Mouse (Mus musculus) naive thymus-derived CD4-positive, alpha-beta T cell, adult 2 months (primary cell): ENCODE data around the gene Smyd5.
"Not testable (repeated sequence)": the region's sequence is repeated elsewhere in the genome, so short reads cannot be mapped to it uniquely, and the experiment has no call there.

Experiments
- DNase-seq: peaks from one replicate; pipeline ENCODE4 v3.0.0-alpha.2; 2011; ENCODE audit warnings: low read depth

Smyd5 gene

GRCm38 (mm10) chr6:85450140-85450539 lies 18.4 kb downstream of the Smyd5 start:
- not testable (repeated sequence) for DNase-seq

- peak; percentile 99 for DNase-seq
Measured at GRCm38 (mm10) chr6:85450697-85451663, 19.2 kb downstream of the Smyd5 start, which contains the start of gene Cct7. TSS of gene Cct7 (plus strand) at chr6:85451514.

- peak; percentile 94 for DNase-seq
Measured at GRCm38 (mm10) chr6:85451664-85452410, 20.0 kb downstream of the Smyd5 start, which contains the start of gene Pradc1. TSS of gene Pradc1 (minus strand) at chr6:85451970.

GRCm38 (mm10) chr6:85452411-85452665 lies 20.5 kb downstream of the Smyd5 start:
- no peak for DNase-seq

GRCm38 (mm10) chr6:85452816-85453215 lies 21.0 kb downstream of the Smyd5 start:
- DNase-seq, result no peak

- DNase-seq, result no peak
Measured at GRCm38 (mm10) chr6:85459621-85460020, 27.8 kb downstream of the Smyd5 start.

GRCm38 (mm10) chr6:85465381-85465780 lies 33.6 kb downstream of the Smyd5 start:
- DNase-seq, result no peak

- no peak for DNase-seq
Measured at GRCm38 (mm10) chr6:85469660-85470430, 38.1 kb downstream of the Smyd5 start.

GRCm38 (mm10) chr6:85471962-85472361 lies 40.2 kb downstream of the Smyd5 start:
- no peak for DNase-seq

- no peak for DNase-seq
Measured at GRCm38 (mm10) chr6:85472542-85472941, 40.8 kb downstream of the Smyd5 start.

- no peak for DNase-seq
Measured at GRCm38 (mm10) chr6:85475581-85475980, 43.8 kb downstream of the Smyd5 start.

- DNase-seq, result peak; percentile 43
Measured at GRCm38 (mm10) chr6:85477366-85477917, 45.7 kb downstream of the Smyd5 start.

GRCm38 (mm10) chr6:85478416-85478815 lies 46.6 kb downstream of the Smyd5 start:
- DNase-seq, result no peak

- no peak for DNase-seq
Measured at GRCm38 (mm10) chr6:85479979-85480378, 48.2 kb downstream of the Smyd5 start.

- DNase-seq, result no peak
Measured at GRCm38 (mm10) chr6:85480685-85481084, 48.9 kb downstream of the Smyd5 start.

GRCm38 (mm10) chr6:85483843-85484721 lies 52.3 kb downstream of the Smyd5 start:
- no peak for DNase-seq

- DNase-seq, result no peak
Measured at GRCm38 (mm10) chr6:85485738-85486137, 53.9 kb downstream of the Smyd5 start.

- no peak for DNase-seq
Measured at GRCm38 (mm10) chr6:85488510-85488909, 56.7 kb downstream of the Smyd5 start.

GRCm38 (mm10) chr6:85489717-85490116 lies 57.9 kb downstream of the Smyd5 start:
- no peak for DNase-seq

GRCm38 (mm10) chr6:85490252-85490651 lies 58.5 kb downstream of the Smyd5 start:
- DNase-seq, result no peak

GRCm38 (mm10) chr6:85491606-85492005 lies 59.8 kb downstream of the Smyd5 start:
- no peak for DNase-seq
